Mouse (Mus musculus): ENCODE results near the gene Man2b2. TPM values are rescaled to one million over a fixed set of nuclear protein-coding genes. Genes with fewer than 3 reads are reported as not detected.
A peak's percentile ranks its signal among the peaks of the same experiment; 100 is the strongest.

Man2b2 gene
- polyA plus RNA-seq (2014; fragmentation: Nextera tagmentation; extraction: Ambion mirVana) = 10.2 and 12.2 TPM in 2 replicates

- DNase-seq (ENCODE audit: low spot score) = peak; percentile 96
- peak; percentile 91 for ATAC-seq (replicated peaks; ENCODE audit: low FRiP score)
- H3K27ac ChIP-seq (ENCODE audit: low read depth, low read length) = no peak within 1 kb of the TSS
These were observed at the start of gene Man2b2 for GRCm38 (mm10) chr5:36829913-36830879. Gene Man2b2, minus strand, starts transcription at chr5:36830653.

GRCm38 (mm10) chr5:36878801-36879200 is 48.3 kb upstream of the Man2b2 start:
- Histone ChIP-seq H3K9ac (ENCODE audit: low read length) (no peak overlapping the region), H3K27me3 (ENCODE audit: control insufficient read depth, insufficient read depth, low read length) (no peaks in the 10 kb centered on the region), H3K4me1 (replicated peaks; ENCODE audit: control insufficient read depth, insufficient read depth, low read length) (no peaks in the 10 kb centered on the region), H3K4me3 (ENCODE audit: low read depth, low read length) (no peak overlapping the region), H3K4me2 (ENCODE audit: low read depth, low read length, severe bottlenecking) (no peak overlapping the region), H3K36me3 (ENCODE audit: control insufficient read depth, insufficient read depth, low read length) (no peaks in the 10 kb centered on the region), H3K9me3 (ENCODE audit: control insufficient read depth, low read length) (no peaks in the 10 kb centered on the region), H3K27ac (ENCODE audit: low read depth, low read length) (no peak overlapping the region)
- ATAC-seq (replicated peaks; ENCODE audit: low FRiP score) (no peak), DNase-seq (ENCODE audit: low spot score) (no peak)
- WGBS = 90% methylated on average over 4 of the region's 4 CpGs

More at GRCm38 (mm10) chr5:36829913-36830879, at the start of gene Man2b2:
- peaks cover 7% of the 10 kb centered on the region; the same call in 1 of the 2 replicates for H3K4me1 ChIP-seq (replicated peaks; ENCODE audit: control insufficient read depth, insufficient read depth, low read length)
- WGBS = 4% methylated on average over 46 of the region's 46 CpGs
- H3K9me3 ChIP-seq (ENCODE audit: control insufficient read depth, low read length) = no peaks in the 10 kb centered on the region
- H3K36me3 ChIP-seq (ENCODE audit: control insufficient read depth, insufficient read depth, low read length) = no peaks in the 10 kb centered on the region
- H3K9ac ChIP-seq (ENCODE audit: low read length) = peak within 1 kb of the TSS; percentile 77
- H3K4me2 ChIP-seq (ENCODE audit: low read depth, low read length, severe bottlenecking) = peak within 1 kb of the TSS; percentile 74
- no peaks in the 10 kb centered on the region for H3K27me3 ChIP-seq (ENCODE audit: control insufficient read depth, insufficient read depth, low read length)
- H3K4me3 ChIP-seq (ENCODE audit: low read depth, low read length) = peak within 1 kb of the TSS; percentile 61

- H3K36me3 ChIP-seq (ENCODE audit: control insufficient read depth, insufficient read depth, low read length) = no peaks in the 10 kb centered on the region
- no peak for ATAC-seq (replicated peaks; ENCODE audit: low FRiP score)
- no peak overlapping the region for H3K9ac ChIP-seq (ENCODE audit: low read length)
- H3K4me1 ChIP-seq (replicated peaks; ENCODE audit: control insufficient read depth, insufficient read depth, low read length) = no peaks in the 10 kb centered on the region
- no peak for DNase-seq (ENCODE audit: low spot score)
- H3K27me3 ChIP-seq (ENCODE audit: control insufficient read depth, insufficient read depth, low read length) = peaks cover under 1% of the 10 kb centered on the region; the same call in 1 of the 2 replicates
- H3K4me3 ChIP-seq (ENCODE audit: low read depth, low read length) = no peak overlapping the region
- no peaks in the 10 kb centered on the region for H3K9me3 ChIP-seq (ENCODE audit: control insufficient read depth, low read length)
- no peak overlapping the region for H3K4me2 ChIP-seq (ENCODE audit: low read depth, low read length, severe bottlenecking)
- H3K27ac ChIP-seq (ENCODE audit: low read depth, low read length) = no peak overlapping the region
- 83% methylated on average over 2 of the region's 2 CpGs for WGBS
These were observed 47.2 kb upstream of the Man2b2 start for GRCm38 (mm10) chr5:36877641-36878040.

GRCm38 (mm10) chr5:36876777-36877396 is 46.4 kb upstream of the Man2b2 start:
- H3K27me3 ChIP-seq (ENCODE audit: control insufficient read depth, insufficient read depth, low read length) = peaks cover 4% of the 10 kb centered on the region; the same call in 1 of the 2 replicates
- no peaks in the 10 kb centered on the region for H3K36me3 ChIP-seq (ENCODE audit: control insufficient read depth, insufficient read depth, low read length)
- DNase-seq (ENCODE audit: low spot score) (no peak), ATAC-seq (replicated peaks; ENCODE audit: low FRiP score) (no peak)
- H3K9me3 ChIP-seq (ENCODE audit: control insufficient read depth, low read length) = no peaks in the 10 kb centered on the region
- H3K9ac ChIP-seq (ENCODE audit: low read length) = no peak overlapping the region
- 45% methylated on average over 7 of the region's 7 CpGs for WGBS
- no peak overlapping the region for H3K4me2 ChIP-seq (ENCODE audit: low read depth, low read length, severe bottlenecking)
- no peak overlapping the region for H3K27ac ChIP-seq (ENCODE audit: low read depth, low read length)
- H3K4me3 ChIP-seq (ENCODE audit: low read depth, low read length) = no peak overlapping the region
- H3K4me1 ChIP-seq (replicated peaks; ENCODE audit: control insufficient read depth, insufficient read depth, low read length) = no peaks in the 10 kb centered on the region

DNA sequence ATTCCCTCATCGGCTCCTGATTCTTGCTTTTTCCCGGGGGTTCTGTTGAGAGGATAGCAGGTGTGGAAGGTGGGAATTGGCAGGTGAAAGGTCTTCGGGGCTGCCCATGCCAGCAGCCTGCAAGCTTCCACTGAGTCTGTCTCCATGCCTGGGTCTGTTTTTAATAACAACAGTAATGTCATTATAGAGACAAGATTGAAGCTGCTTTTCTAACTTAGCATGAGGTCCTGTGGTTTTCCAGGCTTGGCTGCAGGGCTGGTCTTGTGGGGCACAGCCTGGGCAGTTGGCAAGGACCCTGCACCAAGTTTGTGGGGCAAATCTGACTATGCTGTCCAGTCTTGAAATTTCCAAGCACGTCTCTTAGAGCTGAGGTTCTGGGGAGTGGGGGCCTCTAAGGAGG is 45.5 kb upstream of the Man2b2 start:
- Histone ChIP-seq H3K4me2 (ENCODE audit: low read depth, low read length, severe bottlenecking) (no peak overlapping the region), H3K36me3 (ENCODE audit: control insufficient read depth, insufficient read depth, low read length) (no peaks in the 10 kb centered on the region), H3K4me1 (replicated peaks; ENCODE audit: control insufficient read depth, insufficient read depth, low read length) (no peaks in the 10 kb centered on the region), H3K9me3 (ENCODE audit: control insufficient read depth, low read length) (no peaks in the 10 kb centered on the region), H3K27ac (ENCODE audit: low read depth, low read length) (no peak overlapping the region), H3K4me3 (ENCODE audit: low read depth, low read length) (no peak overlapping the region), H3K9ac (ENCODE audit: low read length) (no peak overlapping the region), H3K27me3 (ENCODE audit: control insufficient read depth, insufficient read depth, low read length) (peaks cover 8% of the 10 kb centered on the region; the same call in 1 of the 2 replicates)
- WGBS = 83% methylated on average over 4 of the region's 4 CpGs
- ATAC-seq (replicated peaks; ENCODE audit: low FRiP score) (no peak), DNase-seq (ENCODE audit: low spot score) (no peak)

- Histone ChIP-seq H3K9me3 (ENCODE audit: control insufficient read depth, low read length) (no peaks in the 10 kb centered on the region), H3K9ac (ENCODE audit: low read length) (no peak overlapping the region), H3K36me3 (ENCODE audit: control insufficient read depth, insufficient read depth, low read length) (no peaks in the 10 kb centered on the region), H3K4me2 (ENCODE audit: low read depth, low read length, severe bottlenecking) (no peak overlapping the region), H3K4me3 (ENCODE audit: low read depth, low read length) (no peak overlapping the region), H3K27me3 (ENCODE audit: control insufficient read depth, insufficient read depth, low read length) (peaks cover 59% of the 10 kb centered on the region), H3K27ac (ENCODE audit: low read depth, low read length) (no peak overlapping the region), H3K4me1 (replicated peaks; ENCODE audit: control insufficient read depth, insufficient read depth, low read length) (peaks cover 10% of the 10 kb centered on the region; the same call in 1 of the 2 replicates)
- 82% methylated on average over 6 of the region's 6 CpGs for WGBS
- no peak for DNase-seq (ENCODE audit: low spot score)
- ATAC-seq (replicated peaks; ENCODE audit: low FRiP score) = no peak
These were observed 40.5 kb upstream of the Man2b2 start for GRCm38 (mm10) chr5:36870916-36871315.

GRCm38 (mm10) chr5:36869578-36870236 is 39.3 kb upstream of the Man2b2 start:
- Histone ChIP-seq H3K27me3 (ENCODE audit: control insufficient read depth, insufficient read depth, low read length) (peaks cover 59% of the 10 kb centered on the region), H3K4me3 (ENCODE audit: low read depth, low read length) (peak overlapping the region; percentile 44), H3K4me2 (ENCODE audit: low read depth, low read length, severe bottlenecking) (peak overlapping the region; percentile 68), H3K4me1 (replicated peaks; ENCODE audit: control insufficient read depth, insufficient read depth, low read length) (peaks cover 10% of the 10 kb centered on the region; the same call in 1 of the 2 replicates), H3K36me3 (ENCODE audit: control insufficient read depth, insufficient read depth, low read length) (no peaks in the 10 kb centered on the region), H3K9ac (ENCODE audit: low read length) (peak overlapping the region; percentile 47), H3K9me3 (ENCODE audit: control insufficient read depth, low read length) (no peaks in the 10 kb centered on the region), H3K27ac (ENCODE audit: low read depth, low read length) (no peak overlapping the region)
- WGBS = under 1% methylated on average over 56 of the region's 56 CpGs
- DNase-seq (ENCODE audit: low spot score) (peak; percentile 64), ATAC-seq (replicated peaks; ENCODE audit: low FRiP score) (0 out of 2 replicates have a peak, but pooled peaks have one; percentile 46)

DNA sequence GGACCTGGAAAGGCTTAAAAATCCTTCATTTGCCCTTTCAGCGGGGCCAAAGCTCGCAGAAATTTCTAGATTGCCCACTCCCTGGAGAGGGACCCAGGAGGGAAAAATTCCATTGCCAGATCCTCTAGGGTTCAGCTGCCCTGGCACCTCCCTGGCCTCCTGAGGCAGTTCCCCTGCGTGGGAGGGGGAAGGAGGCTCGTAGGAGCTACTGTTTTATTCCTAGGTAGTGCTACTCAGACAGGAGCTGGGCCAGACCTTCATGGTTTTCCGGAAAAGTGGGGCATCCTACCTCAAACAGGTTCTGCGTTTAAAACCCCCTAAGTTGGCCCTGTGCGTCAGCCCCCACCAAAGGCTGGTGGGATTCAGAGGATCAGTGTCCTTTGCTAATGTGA is 38.7 kb upstream of the Man2b2 start:
- H3K27me3 ChIP-seq (ENCODE audit: control insufficient read depth, insufficient read depth, low read length) = peaks cover 59% of the 10 kb centered on the region
- DNase-seq (ENCODE audit: low spot score) (no peak), ATAC-seq (replicated peaks; ENCODE audit: low FRiP score) (no peak)
- H3K4me3 ChIP-seq (ENCODE audit: low read depth, low read length) = peak overlapping the region; percentile 44
- H3K4me2 ChIP-seq (ENCODE audit: low read depth, low read length, severe bottlenecking) = peak overlapping the region; percentile 73
- no peaks in the 10 kb centered on the region for H3K36me3 ChIP-seq (ENCODE audit: control insufficient read depth, insufficient read depth, low read length)
- H3K27ac ChIP-seq (ENCODE audit: low read depth, low read length) = no peak overlapping the region
- WGBS = 1% methylated on average over 7 of the region's 7 CpGs
- no peaks in the 10 kb centered on the region for H3K9me3 ChIP-seq (ENCODE audit: control insufficient read depth, low read length)
- H3K4me1 ChIP-seq (replicated peaks; ENCODE audit: control insufficient read depth, insufficient read depth, low read length) = peaks cover 10% of the 10 kb centered on the region; the same call in 1 of the 2 replicates
- no peak overlapping the region for H3K9ac ChIP-seq (ENCODE audit: low read length)

Data from forebrain, embryonic 11.5 days (tissue).